Mouse (Mus musculus) testis, postnatal 10 days (tissue): ENCODE results near the gene Ube3a.
A peak's percentile ranks its signal among the peaks of the same experiment; 100 is the strongest.

Experiments used
- DNase-seq: peaks from one replicate; pipeline ENCODE4 v3.0.0; 2021; ENCODE audit warnings: low spot score

The Ube3a gene

GRCm38 (mm10) chr7:59228045-59228865 lies at the start of gene Ube3a:
TSS of gene Ube3a (plus strand) at chr7:59228750.
- peak; percentile 98 for DNase-seq

GRCm38 (mm10) chr7:59192831-59193230 lies 35.7 kb upstream of the Ube3a start:
- no peak for DNase-seq

- DNase-seq: no peak
Observed at GRCm38 (mm10) chr7:59214911-59215310, 13.6 kb upstream of the Ube3a start.

GRCm38 (mm10) chr7:59221244-59221643 lies 7.3 kb upstream of the Ube3a start:
- DNase-seq: no peak

- no peak for DNase-seq
Observed at GRCm38 (mm10) chr7:59228866-59229182, 274 bp downstream of the Ube3a start.

- DNase-seq: no peak
Observed at GRCm38 (mm10) chr7:59229183-59229911, 797 bp downstream of the Ube3a start.

- no peak for DNase-seq
Observed at GRCm38 (mm10) chr7:59230304-59230703, 1.8 kb downstream of the Ube3a start.

GRCm38 (mm10) chr7:59230768-59231167 lies 2.2 kb downstream of the Ube3a start:
- no peak for DNase-seq

- DNase-seq: no peak
Observed at GRCm38 (mm10) chr7:59231960-59232359, 3.4 kb downstream of the Ube3a start.

- DNase-seq: no peak
Observed at GRCm38 (mm10) chr7:59234773-59235401, 6.3 kb downstream of the Ube3a start.

- no peak for DNase-seq
Observed at GRCm38 (mm10) chr7:59243257-59243656, 14.7 kb downstream of the Ube3a start.

- DNase-seq: no peak
Observed at GRCm38 (mm10) chr7:59245541-59245940, 17.0 kb downstream of the Ube3a start.

GRCm38 (mm10) chr7:59253373-59253772 lies 24.8 kb downstream of the Ube3a start:
- DNase-seq: no peak

- no peak for DNase-seq
Observed at GRCm38 (mm10) chr7:59265538-59265937, 37.0 kb downstream of the Ube3a start.

GRCm38 (mm10) chr7:59271775-59272174 lies 43.2 kb downstream of the Ube3a start:
- DNase-seq: no peak

GRCm38 (mm10) chr7:59312576-59312975 lies 84.0 kb downstream of the Ube3a start:
- DNase-seq: no peak

- DNase-seq: no peak
Observed at GRCm38 (mm10) chr7:59322759-59323158, 94.2 kb downstream of the Ube3a start.
